Mouse (Mus musculus) bone marrow macrophage, adult 2 months (primary cell): ENCODE data around the gene Taf3. TPM values are rescaled to one million over a fixed set of nuclear protein-coding genes. Genes with fewer than 3 reads are reported as not detected.

Source experiments
- H3K27ac ChIP-seq: 2 replicates; pipeline ENCODE4 v1.5.1; 2012; ENCODE audit warnings: low read depth, low read length; ENCODE audit not compliant: insufficient read depth
- H3K4me1 ChIP-seq: 2 replicates; pipeline ENCODE4 v1.6.1; 2012; ENCODE audit warnings: low read length; ENCODE audit not compliant: control insufficient read depth, insufficient read depth
- H3K4me3 ChIP-seq: 2 replicates; pipeline ENCODE4 v1.5.1; 2012; ENCODE audit warnings: mild to moderate bottlenecking, low read length, moderate library complexity; ENCODE audit not compliant: insufficient read depth
- CTCF ChIP-seq: IDR thresholded peaks from 2 replicates; pipeline ENCODE4 v1.5.1; 2012; ENCODE audit warnings: low read depth, mild to moderate bottlenecking, low read length, moderate library complexity
- POLR2A ChIP-seq: IDR thresholded peaks from 2 replicates; pipeline ENCODE4 v1.6.1; 2012; ENCODE audit warnings: mild to moderate bottlenecking, low read depth, low read length, borderline replicate concordance
- polyA plus RNA-seq: library from polyadenylated mRNA; stranded (reverse); fragments of >200 nt; gene quantifications from 2 replicates; pipeline ENCODE4 v1.2.4, GENCODE M21; 2012; ENCODE audit not compliant: missing spikeins, insufficient read depth, insufficient read length

The Taf3 gene
- polyA plus RNA-seq, 1 experiment: 13.2 TPM

DNA sequence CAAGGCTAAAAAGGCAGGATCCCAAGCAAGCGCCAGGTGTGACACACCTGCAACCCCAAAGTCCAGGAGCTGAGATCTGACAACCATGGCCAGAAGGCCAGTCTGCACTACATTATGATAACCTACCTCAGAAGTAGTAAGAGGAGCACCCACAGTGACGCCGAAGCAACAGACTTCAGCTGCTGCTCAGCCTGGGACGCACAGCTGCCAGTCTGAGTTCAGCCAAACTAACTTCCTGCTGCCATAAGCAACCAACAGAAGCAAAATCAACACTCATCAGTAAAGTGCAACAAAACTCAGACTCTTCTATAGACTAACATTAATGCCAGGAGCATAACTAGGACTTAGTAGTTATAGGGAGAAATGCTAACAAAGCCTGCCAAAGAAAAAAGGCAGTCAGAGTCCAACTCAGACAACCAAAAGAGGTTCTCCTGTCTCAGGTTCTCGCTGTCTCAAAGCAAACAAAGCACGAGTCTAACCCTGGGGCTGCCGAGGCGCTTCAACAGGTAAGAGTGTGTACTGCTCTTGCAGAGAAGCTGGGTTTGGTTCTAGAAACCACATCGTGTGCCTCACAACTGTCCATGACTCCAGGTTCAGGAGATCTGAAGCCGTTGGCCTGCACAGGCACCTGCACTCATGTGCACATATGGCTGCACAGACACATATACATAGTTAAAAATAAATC is 33.3 kb downstream of the Taf3 start:
- TF ChIP-seq POLR2A (no peak), CTCF (no peak)
- no peak overlapping the region for H3K27ac ChIP-seq
- H3K4me1 ChIP-seq: peaks cover 3% of the 10 kb centered on the region; the same call in 1 of the 2 replicates
- no peak overlapping the region for H3K4me3 ChIP-seq

DNA sequence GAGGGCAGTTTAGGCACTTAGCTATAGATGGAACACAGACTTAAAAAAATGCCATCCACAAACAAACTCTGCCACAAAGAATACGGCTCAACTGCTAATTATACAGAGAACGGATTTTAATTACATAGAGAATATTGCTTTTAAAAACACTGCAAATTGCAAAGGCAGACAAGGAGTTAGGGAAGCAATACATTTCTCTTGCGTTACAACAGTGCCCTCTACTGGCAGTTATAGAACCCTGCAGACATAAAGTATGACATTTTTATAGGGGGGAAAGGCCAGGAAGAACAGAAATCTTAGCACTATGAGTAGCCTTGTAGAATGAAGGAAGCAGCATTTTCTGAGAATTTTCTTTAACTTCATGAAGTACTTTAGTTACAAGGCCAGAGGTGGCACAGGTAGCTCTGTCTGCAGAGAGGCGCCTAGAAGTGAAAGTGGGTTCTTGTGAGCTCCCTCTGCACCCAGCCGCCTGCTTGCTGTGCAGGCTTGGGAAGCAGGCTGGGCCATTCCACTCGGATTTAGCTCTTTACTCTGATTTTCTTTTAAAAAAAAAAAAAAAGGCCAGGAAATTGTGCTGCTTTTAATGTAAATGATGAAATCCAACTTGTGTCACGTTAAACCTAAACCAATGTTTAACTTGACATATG is 38.0 kb downstream of the Taf3 start:
- TF ChIP-seq CTCF (no peak), POLR2A (no peak)
- Histone ChIP-seq H3K4me3 (no peak overlapping the region), H3K4me1 (peaks cover 4% of the 10 kb centered on the region; the same call in 1 of the 2 replicates), H3K27ac (no peak overlapping the region)

DNA sequence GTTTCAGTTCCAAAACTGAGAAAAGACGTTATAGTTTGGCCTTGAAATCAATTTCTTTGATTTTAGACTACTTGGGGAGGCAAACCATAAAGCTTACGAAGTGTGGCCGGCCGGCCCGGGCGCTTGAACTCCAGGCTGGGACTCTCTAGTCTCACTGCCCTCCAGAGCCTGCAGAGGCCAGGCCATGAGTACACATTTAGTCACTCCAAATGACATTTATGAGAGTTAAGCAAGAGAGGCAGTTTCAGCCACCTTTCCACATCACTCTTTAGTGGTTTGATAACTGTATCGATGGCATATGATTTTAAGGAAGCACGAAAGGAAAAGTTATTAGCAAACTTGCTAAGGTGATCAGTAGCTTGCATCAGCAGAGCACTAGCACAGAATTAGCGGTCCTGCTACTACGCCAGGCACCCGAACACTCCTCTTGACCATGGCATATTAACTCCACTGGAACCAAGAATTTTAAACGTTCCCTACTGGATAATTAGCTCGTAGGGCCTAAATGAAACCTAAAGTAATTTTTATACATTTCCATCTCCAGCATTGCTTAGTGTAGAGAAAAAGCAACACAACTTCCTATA is 38.6 kb downstream of the Taf3 start:
- H3K27ac ChIP-seq: no peak overlapping the region
- TF ChIP-seq CTCF: no peak
- no peak for TF ChIP-seq POLR2A
- peaks cover 7% of the 10 kb centered on the region for H3K4me1 ChIP-seq
- H3K4me3 ChIP-seq: no peak overlapping the region

DNA sequence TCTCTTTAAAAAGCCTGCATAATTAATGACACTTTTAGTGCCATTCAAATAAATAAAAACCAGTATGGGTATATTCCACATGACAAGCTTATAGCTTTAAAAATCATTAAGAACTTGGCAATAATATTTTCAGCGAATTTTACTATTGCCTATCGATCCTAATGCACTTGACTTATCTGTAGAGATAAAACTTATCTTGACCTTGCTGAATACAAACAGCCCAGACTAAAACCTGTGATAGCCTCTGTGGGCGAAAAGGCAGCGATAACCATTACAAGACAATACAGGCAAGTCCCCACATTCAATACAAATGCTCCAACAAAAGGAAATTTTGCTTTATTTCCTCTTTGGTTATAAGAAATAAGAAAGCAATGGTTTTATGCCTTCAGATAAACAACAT is 39.8 kb downstream of the Taf3 start:
- Histone ChIP-seq H3K4me3 (no peak overlapping the region), H3K4me1 (peaks cover 8% of the 10 kb centered on the region), H3K27ac (no peak overlapping the region)
- TF ChIP-seq CTCF (no peak), POLR2A (no peak)

DNA sequence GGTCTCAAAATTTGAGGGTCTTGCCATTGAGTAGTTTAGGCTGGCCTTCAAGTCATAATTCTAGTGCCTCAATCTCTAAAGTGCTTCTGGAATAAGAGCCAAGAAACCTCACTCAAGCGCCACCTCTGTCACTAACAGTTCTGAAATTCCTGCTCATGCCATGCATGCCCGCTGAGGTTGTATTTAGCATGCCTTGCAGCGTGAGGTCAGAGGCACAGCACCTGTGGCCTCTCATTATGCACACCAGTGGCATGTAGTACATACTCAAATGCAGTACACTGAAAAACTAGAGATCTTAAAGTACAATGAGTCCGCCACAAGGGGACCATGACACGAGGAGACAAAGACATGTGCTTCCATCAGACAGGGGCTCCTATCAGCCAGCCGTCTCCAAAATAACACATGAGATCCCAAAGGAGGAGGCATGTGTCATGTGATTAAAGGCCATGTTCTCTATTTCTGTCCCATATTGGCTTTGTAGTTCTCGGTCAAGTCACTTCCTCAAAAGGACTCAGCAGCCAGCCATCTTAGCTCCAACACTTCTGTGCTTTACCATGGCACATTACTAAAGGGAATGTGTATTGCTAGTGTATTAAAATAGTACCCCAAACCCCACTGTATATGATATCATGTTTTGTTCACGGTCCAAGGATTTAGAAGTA is 43.3 kb downstream of the Taf3 start:
- TF ChIP-seq CTCF (no peak), POLR2A (no peak)
- Histone ChIP-seq H3K4me3 (no peak overlapping the region), H3K27ac (peak overlapping the region; percentile 42), H3K4me1 (peaks cover 10% of the 10 kb centered on the region)

DNA sequence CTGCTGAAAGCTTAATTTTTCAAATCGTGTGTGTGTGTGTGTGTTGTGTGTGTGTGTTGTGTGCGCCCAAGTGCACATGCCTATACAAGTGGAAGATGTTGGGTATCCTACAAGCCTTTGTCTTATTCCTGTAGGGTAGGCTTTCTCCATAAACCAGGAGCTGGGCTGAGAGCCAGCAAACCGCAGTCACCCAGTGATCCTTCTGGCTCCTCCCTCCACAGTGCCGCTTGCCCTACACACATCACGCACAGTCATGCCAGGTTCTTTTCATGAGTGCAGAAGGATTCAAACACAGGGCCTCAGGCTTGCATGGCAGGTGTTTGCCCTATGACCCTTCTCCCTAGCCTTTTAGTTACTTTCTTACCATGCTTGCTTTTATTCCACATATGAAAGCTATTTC is 45.0 kb downstream of the Taf3 start:
- Histone ChIP-seq H3K4me3 (no peak overlapping the region), H3K4me1 (peaks cover 14% of the 10 kb centered on the region), H3K27ac (no peak overlapping the region)
- no peak for TF ChIP-seq CTCF
- no peak for TF ChIP-seq POLR2A

DNA sequence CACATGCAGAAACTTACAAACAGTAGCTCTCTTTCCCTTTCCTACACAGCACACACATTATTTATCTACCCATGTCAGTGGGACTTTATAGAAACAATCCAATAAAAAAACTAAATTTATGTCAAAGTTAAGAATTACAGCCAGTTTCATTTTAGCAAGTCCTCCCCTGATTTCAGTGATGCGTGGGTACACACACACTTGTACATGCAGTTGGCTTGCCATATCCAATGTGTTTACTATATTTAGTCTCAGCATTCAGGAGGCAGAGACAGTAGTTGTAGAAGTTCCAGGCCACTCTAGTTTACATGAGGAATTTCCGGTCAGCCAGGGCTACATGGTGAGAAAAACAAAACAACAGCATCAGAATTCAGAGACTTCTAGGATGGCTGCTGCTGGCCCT is 46.8 kb downstream of the Taf3 start:
- peaks cover 17% of the 10 kb centered on the region for H3K4me1 ChIP-seq
- no peak overlapping the region for H3K27ac ChIP-seq
- H3K4me3 ChIP-seq: no peak overlapping the region
- TF ChIP-seq CTCF: no peak
- no peak for TF ChIP-seq POLR2A

DNA sequence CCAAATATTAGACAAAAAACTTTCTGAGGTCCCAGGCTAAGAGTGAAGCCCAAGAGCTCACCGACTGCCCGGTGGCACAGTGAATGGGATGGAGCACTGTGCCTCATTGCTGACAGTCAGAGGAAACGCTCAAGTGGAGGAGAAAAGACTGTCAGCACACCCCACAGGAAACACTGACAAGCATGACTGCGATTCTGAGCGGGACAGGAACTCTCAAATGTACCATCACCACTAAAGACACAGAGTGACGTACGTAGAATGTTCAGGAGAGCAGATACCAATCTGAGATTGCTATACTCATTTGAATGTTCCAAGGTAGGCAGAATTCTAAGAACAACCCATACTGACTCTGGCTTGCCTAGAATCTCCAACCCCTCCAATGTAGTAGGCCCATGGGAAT is 50.9 kb downstream of the Taf3 start:
- no peak for TF ChIP-seq POLR2A
- TF ChIP-seq CTCF: no peak
- Histone ChIP-seq H3K4me1 (peaks cover 12% of the 10 kb centered on the region), H3K4me3 (no peak overlapping the region), H3K27ac (no peak overlapping the region)

DNA sequence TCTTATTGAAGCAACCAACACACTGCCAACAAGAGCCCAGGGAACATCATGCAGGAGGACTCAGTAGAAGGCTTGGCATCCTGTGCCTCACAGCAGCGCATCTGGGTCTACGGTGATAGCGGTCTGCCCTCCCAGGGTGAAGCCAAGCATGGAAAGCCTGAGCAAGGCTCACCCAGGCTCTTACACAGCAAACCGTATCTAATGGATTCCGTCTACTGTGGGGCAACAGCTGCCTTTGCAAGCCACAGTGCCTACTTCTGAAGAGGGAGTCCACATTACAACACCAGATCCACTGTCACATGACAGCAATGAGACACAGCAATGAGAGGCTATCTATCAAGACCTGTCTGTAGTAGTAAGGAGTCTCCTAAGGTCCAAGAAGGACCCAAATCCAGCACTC is 52.3 kb downstream of the Taf3 start:
- H3K27ac ChIP-seq: no peak overlapping the region
- TF ChIP-seq CTCF: no peak
- TF ChIP-seq POLR2A: no peak
- H3K4me3 ChIP-seq: no peak overlapping the region
- H3K4me1 ChIP-seq: peaks cover 12% of the 10 kb centered on the region
